Mouse (Mus musculus) kidney, adult 2 months (tissue): ENCODE measurements at regions not wholly inside any gene's neighbourhood (a gene's known extent, or its start where the extent isn't known, plus 50 kb on each side); places are given as distances from the start of the nearest gene placed in this dataset.

Experiments used
- DNase-seq: peaks from one replicate; pipeline ENCODE4 v3.0.0; 2021
- H3K27ac ChIP-seq: fragments of 200-500 bp; 2 replicates; pipeline ENCODE4 v1.5.1; 2012; ENCODE audit warnings: low read depth, low read length, control low read depth, inconsistent platforms; ENCODE audit not compliant: insufficient read depth
- H3K27me3 ChIP-seq: fragments of 200-500 bp; replicated peaks from 2 replicates; pipeline ENCODE4 v1.6.1; 2012; ENCODE audit warnings: mild to moderate bottlenecking, moderate library complexity, low read length, inconsistent platforms; ENCODE audit not compliant: control insufficient read depth, insufficient read depth
- H3K36me3 ChIP-seq: fragments of 200-500 bp; 2 replicates; pipeline ENCODE4 v1.6.1; 2012; ENCODE audit warnings: mild to moderate bottlenecking, moderate library complexity, low read length, inconsistent platforms; ENCODE audit not compliant: control insufficient read depth, insufficient read depth
- H3K4me1 ChIP-seq: fragments of 200-500 bp; 2 replicates; pipeline ENCODE4 v1.6.1; 2011; ENCODE audit warnings: low read length; ENCODE audit not compliant: control insufficient read depth, insufficient read depth
- H3K4me3 ChIP-seq: fragments of 200-500 bp; 2 replicates; pipeline ENCODE4 v1.5.1; 2011; ENCODE audit warnings: mild to moderate bottlenecking, low read depth, low read length, control low read depth; ENCODE audit not compliant: insufficient read depth
- CTCF ChIP-seq: fragments of 200-500 bp; conservative IDR thresholded peaks from 2 replicates; pipeline ENCODE4 v1.5.1; 2011; ENCODE audit warnings: low read depth, mild to moderate bottlenecking, control low read depth, low read length, moderate library complexity, mixed read lengths; ENCODE audit not compliant: insufficient read depth, insufficient read length
- POLR2A ChIP-seq: fragments of 200-500 bp; IDR thresholded peaks from one replicate; pipeline ENCODE4 v1.6.1; 2011; ENCODE audit warnings: low read depth, low read length, control low read depth
- WGBS: fragments of 180-500 bp; shearing (Covaris S2); methylation state at CpG from one replicate; pipeline ENCODE4 v1.1.7; 2018; 5-methylcytosine and 5-hydroxymethylcytosine counted together

- TF ChIP-seq CTCF: no peak
- no peak for TF ChIP-seq POLR2A
- no peak for DNase-seq
- H3K4me3 ChIP-seq: no peak overlapping the region
- no peaks in the 10 kb centered on the region for H3K27me3 ChIP-seq
- WGBS: 92% methylated on average over 3 of the region's 3 CpGs
- H3K36me3 ChIP-seq: no peaks in the 10 kb centered on the region
- no peaks in the 10 kb centered on the region for H3K4me1 ChIP-seq
- no peak overlapping the region for H3K27ac ChIP-seq
Measured at GRCm38 (mm10) chr1:42012911-42013310, 682.7 kb upstream of the Pou3f3 start.

- TF ChIP-seq CTCF (no peak), POLR2A (no peak)
- no peaks in the 10 kb centered on the region for H3K4me1 ChIP-seq
- no peaks in the 10 kb centered on the region for H3K36me3 ChIP-seq
- no peak overlapping the region for H3K27ac ChIP-seq
- 33% methylated on average over 2 of the region's 2 CpGs for WGBS
- H3K4me3 ChIP-seq: no peak overlapping the region
- H3K27me3 ChIP-seq: no peaks in the 10 kb centered on the region
- DNase-seq: no peak
Measured at GRCm38 (mm10) chr1:42018966-42019365, 676.6 kb upstream of the Pou3f3 start.

- TF ChIP-seq POLR2A: no peak
- TF ChIP-seq CTCF: no peak
- Histone ChIP-seq H3K27ac (no peak overlapping the region), H3K4me1 (no peaks in the 10 kb centered on the region), H3K4me3 (no peak overlapping the region), H3K36me3 (no peaks in the 10 kb centered on the region), H3K27me3 (no peaks in the 10 kb centered on the region)
- DNase-seq: no peak
- 82% methylated on average over 6 of the region's 6 CpGs for WGBS
Measured at GRCm38 (mm10) chr1:42025781-42026180, 669.8 kb upstream of the Pou3f3 start.

- no peaks in the 10 kb centered on the region for H3K27me3 ChIP-seq
- WGBS: 65% methylated on average over 5 of the region's 5 CpGs
- no peak overlapping the region for H3K27ac ChIP-seq
- no peaks in the 10 kb centered on the region for H3K36me3 ChIP-seq
- TF ChIP-seq POLR2A (no peak), CTCF (no peak)
- no peaks in the 10 kb centered on the region for H3K4me1 ChIP-seq
- no peak for DNase-seq
- H3K4me3 ChIP-seq: no peak overlapping the region
Measured at GRCm38 (mm10) chr1:42026423-42026822, 669.1 kb upstream of the Pou3f3 start.

GRCm38 (mm10) chr1:42033786-42034185 is 661.8 kb upstream of the Pou3f3 start:
- no peak overlapping the region for H3K27ac ChIP-seq
- H3K4me1 ChIP-seq: no peaks in the 10 kb centered on the region
- no peaks in the 10 kb centered on the region for H3K36me3 ChIP-seq
- no peak for DNase-seq
- H3K4me3 ChIP-seq: no peak overlapping the region
- WGBS: 75% methylated on average over 2 of the region's 2 CpGs
- no peaks in the 10 kb centered on the region for H3K27me3 ChIP-seq
- no peak for TF ChIP-seq CTCF
- TF ChIP-seq POLR2A: no peak

GRCm38 (mm10) chr1:42035371-42035770 is 660.2 kb upstream of the Pou3f3 start:
- Histone ChIP-seq H3K27ac (no peak overlapping the region), H3K36me3 (no peaks in the 10 kb centered on the region), H3K4me1 (no peaks in the 10 kb centered on the region), H3K4me3 (no peak overlapping the region), H3K27me3 (no peaks in the 10 kb centered on the region)
- no peak for DNase-seq
- no peak for TF ChIP-seq CTCF
- no peak for TF ChIP-seq POLR2A
- 88% methylated on average over 4 of the region's 4 CpGs for WGBS

- DNase-seq: no peak
- Histone ChIP-seq H3K36me3 (no peaks in the 10 kb centered on the region), H3K4me3 (no peak overlapping the region), H3K4me1 (no peaks in the 10 kb centered on the region), H3K27ac (no peak overlapping the region), H3K27me3 (no peaks in the 10 kb centered on the region)
- WGBS: 50% methylated on average over 2 of the region's 2 CpGs
- TF ChIP-seq POLR2A (no peak), CTCF (no peak)
Measured at GRCm38 (mm10) chr1:42041544-42041943, 654.0 kb upstream of the Pou3f3 start.

- H3K4me3 ChIP-seq: no peak overlapping the region
- H3K4me1 ChIP-seq: no peaks in the 10 kb centered on the region
- no peak overlapping the region for H3K27ac ChIP-seq
- H3K36me3 ChIP-seq: no peaks in the 10 kb centered on the region
- no peak for DNase-seq
- no peaks in the 10 kb centered on the region for H3K27me3 ChIP-seq
- TF ChIP-seq CTCF: no peak
- no peak for TF ChIP-seq POLR2A
Measured at GRCm38 (mm10) chr1:42058494-42058893, 637.1 kb upstream of the Pou3f3 start.
